Mouse (Mus musculus): ENCODE measurements around the gene Hsf4.
A peak's percentile ranks its signal among the peaks of the same experiment; 100 is the strongest.

Hsf4 gene

GRCm38 (mm10) chr8:105258911-105259720 lies 10.5 kb upstream of the Hsf4 start:
- DNase-seq (ENCODE audit: low spot score in 2 of 2): no peak

- DNase-seq (ENCODE audit: low spot score in 2 of 2): peak; percentile 37 to 61
Observed at GRCm38 (mm10) chr8:105259721-105260320, 9.8 kb upstream of the Hsf4 start.

DNA sequence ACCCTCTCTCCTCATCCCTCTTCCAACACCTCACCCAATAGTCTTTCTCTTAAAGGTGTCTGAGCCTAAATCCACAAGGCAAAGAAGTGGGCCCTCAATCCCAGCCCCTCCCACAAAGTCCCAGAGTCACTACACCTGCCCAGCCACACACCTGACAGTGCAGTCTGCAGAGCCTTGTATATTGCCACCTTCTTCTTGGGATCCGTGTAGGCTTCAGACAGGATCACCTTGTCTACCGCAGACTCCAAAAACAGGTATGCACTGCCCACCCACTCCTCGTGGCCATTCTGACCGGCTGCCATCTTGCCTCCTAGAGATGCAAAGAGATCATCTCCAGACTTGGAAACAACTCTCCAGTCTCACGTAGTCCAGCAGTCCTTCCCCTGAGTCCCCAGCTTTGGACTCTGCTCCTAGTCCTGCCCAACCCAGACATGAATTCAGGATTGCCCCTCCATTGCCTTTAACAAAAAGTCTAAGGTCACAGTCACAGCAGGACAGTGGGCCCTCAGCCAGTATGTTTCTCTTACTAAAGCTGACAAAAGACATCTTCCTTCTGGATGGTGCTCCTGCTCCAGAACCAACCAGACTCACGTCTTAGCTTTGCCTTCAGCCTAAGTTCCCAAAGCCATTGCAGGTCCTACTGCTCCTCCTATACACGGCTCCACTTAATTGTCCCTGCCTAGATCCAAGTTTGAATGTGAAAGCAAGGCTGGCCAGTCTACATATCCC lies 9.1 kb upstream of the Hsf4 start:
- DNase-seq (ENCODE audit: low spot score in 2 of 2): no peak

GRCm38 (mm10) chr8:105261326-105261980 lies 8.1 kb upstream of the Hsf4 start:
- DNase-seq (ENCODE audit: low spot score in 2 of 2): no peak

- DNase-seq (ENCODE audit: low spot score in 2 of 2): no peak
Observed at GRCm38 (mm10) chr8:105263244-105263912, 6.2 kb upstream of the Hsf4 start.

DNA sequence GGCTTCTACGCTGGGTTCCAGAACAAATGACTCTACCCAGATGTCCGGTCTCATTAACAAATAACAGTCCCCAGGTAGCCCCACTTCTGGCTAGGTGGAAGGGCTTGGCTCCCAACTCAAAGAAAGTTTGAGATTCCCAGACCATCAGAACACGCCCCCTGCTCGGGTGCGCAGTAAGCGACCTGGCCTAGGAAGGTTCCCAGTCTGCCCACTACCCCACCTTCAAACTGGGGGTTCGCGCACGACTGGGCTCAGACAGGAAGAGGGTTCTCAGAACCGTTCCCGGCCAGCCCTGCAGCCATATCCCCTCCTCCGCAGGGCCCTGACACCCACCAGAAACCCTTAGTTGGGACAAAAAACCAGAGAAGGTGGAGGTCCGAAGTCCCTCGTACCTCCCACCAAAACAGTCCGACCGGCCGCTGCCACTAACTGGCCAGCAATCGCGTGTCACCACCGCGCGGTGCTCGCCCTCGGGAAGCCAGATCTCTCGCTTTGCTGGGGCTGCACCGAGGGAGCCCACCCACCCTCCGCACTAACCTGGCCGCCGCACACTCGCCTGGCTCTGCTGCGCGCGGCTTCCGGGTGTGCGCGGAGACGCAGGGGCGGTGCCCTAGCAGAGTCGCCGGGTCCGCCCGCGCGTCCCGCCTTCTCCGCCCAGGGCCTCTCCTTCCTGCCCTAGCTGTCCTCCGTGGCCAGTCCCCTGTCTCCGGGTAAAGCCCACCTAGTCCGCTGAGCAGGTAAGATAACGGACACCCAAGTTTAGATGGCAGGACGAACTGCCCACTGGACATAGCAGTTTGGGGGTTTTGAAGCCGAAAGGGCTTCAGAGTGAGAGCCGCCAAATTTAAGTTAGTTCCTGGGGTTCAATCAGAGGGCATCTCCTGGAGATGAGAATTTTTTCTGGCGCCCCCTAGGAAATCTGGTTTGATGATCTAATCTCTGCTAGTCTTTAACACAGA lies 5.3 kb upstream of the Hsf4 start, which contains the start of the genes Tradd and Fbxl8:
TSS of gene Tradd (minus strand) at position 586 of the 959 bp plus-strand sequence.
TSS of gene Fbxl8 (plus strand) at position 625 of the 959 bp plus-strand sequence.
- peak; percentile 62 to 74 for DNase-seq (ENCODE audit: low spot score in 2 of 2)

DNA sequence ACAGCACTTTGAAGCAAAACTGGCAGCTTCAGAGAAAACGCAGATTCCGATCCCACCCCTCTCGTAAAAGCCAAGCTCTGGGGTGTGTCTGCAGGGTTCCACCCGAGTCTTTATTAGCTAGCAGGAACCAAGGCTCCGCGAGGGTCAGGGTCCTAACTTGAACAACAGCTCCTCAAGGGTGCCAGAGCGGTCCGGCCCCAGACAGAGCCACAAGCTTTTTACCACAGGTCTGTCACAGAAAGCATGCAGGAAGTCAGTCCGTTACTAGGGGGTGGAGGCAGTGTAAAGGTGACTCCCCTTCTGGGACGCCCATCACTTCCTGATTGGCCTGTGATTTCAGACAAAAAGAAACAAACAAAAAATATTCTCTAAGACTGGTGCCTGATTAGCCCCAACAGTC lies 4.5 kb upstream of the Hsf4 start:
- peak in 1 of 2 experiments; percentile 33 for DNase-seq (ENCODE audit: low spot score in 2 of 2)

DNA sequence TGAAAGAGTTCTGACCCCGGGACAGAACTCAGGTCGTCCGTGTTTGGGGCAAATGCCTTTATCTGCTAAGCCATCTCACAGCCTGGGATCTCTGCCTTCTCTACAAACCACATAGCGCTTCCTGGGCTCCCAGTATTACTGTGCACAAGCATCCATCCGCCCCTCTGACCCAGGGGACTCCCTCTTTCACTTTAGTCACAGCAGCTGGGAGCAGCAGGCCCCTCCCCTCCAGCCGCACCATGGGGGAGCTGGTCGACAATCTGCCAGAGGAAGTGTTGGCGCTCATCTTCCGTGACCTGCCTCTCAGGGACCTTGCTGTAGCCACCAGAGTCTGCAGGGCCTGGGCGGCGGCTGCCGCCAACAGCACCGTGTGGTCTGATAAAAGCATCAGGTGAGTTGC lies 2.8 kb upstream of the Hsf4 start:
- no peak for DNase-seq (ENCODE audit: low spot score in 2 of 2)

DNA sequence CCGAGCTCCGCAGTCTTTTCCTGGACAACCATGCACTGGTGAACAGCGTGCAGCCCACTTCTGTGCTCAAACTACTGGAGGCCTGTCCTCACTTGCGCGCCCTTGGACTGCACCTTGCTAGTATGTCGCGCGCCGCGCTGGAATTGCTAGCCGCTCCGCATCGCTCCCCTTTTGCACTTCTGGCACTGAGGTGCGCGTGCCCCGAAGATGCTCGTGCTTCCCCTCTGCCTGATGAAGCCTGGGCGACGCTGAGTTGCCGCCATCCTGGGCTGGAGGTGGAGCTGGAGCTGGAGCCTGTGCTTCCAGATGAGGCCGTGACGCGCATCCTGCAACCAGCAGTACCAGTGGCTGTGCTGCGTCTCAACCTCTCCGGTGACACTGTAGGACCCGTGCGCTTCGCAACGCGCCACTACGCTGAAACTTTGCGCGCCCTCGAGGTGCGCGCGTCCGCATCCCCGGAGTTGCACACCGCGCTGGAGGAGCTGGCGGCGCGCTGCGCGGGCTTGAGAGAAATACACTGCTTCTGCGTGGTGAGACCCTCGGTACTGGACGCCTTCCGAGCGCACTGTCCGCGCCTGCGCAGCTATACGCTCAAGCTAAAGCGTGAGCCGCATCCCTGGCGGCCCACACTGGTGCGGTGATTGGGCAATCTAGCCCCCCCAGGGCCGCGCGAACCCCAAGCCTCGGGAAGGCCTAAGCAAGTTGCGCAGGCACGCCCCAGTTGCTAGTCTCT lies 1.1 kb upstream of the Hsf4 start:
- DNase-seq (ENCODE audit: low spot score in 2 of 2): no peak

GRCm38 (mm10) chr8:105269075-105269458 lies 534 bp upstream of the Hsf4 start:
- DNase-seq (ENCODE audit: low spot score in 2 of 2): no peak

- DNase-seq (ENCODE audit: low spot score in 2 of 2): no peak
Observed at GRCm38 (mm10) chr8:105270101-105270915, 707 bp downstream of the Hsf4 start.

DNA sequence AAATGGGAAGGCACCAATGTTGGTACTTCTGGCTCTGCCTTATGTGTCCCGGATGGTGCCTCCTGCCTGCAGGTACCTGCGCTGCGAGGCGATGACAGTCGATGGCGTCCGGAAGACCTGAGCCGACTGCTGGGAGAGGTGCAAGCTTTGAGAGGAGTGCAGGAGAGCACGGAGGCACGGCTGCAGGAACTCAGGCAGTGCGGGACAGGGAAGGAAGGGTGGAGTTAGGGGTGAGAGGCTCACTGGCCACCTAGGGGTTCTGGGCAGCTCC lies 1.2 kb downstream of the Hsf4 start:
- DNase-seq (ENCODE audit: low spot score in 2 of 2): no peak

DNA sequence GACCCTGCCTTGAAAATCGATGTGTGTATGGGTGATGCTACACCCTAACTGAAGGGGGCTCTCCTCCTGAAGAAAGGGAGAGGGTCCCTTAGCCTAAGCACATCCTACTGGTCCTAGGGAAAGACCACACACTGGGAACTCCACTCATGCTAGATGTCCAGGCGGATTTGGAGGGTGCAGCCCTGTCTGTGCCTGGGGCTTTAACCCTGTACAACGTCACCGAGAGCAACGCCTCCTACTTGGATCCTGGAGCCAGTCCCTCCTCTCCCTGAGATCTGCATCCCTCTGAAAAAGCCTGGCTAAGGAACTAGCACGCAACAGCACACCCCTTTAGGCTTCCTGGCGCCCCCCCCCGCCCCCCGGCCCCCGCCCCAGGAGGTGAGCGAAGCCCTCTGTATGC lies 5.8 kb downstream of the Hsf4 start:
- no peak for DNase-seq (ENCODE audit: low spot score in 2 of 2)

GRCm38 (mm10) chr8:105275840-105276239 lies 6.2 kb downstream of the Hsf4 start, which contains the start of gene Nol3:
TSS of gene Nol3 (plus strand) at chr8:105276140.
- no peak for DNase-seq (ENCODE audit: low spot score in 2 of 2)

GRCm38 (mm10) chr8:105276292-105277120 lies 6.9 kb downstream of the Hsf4 start:
- peak in 1 of 2 experiments; percentile 34 for DNase-seq (ENCODE audit: low spot score in 2 of 2)

DNA sequence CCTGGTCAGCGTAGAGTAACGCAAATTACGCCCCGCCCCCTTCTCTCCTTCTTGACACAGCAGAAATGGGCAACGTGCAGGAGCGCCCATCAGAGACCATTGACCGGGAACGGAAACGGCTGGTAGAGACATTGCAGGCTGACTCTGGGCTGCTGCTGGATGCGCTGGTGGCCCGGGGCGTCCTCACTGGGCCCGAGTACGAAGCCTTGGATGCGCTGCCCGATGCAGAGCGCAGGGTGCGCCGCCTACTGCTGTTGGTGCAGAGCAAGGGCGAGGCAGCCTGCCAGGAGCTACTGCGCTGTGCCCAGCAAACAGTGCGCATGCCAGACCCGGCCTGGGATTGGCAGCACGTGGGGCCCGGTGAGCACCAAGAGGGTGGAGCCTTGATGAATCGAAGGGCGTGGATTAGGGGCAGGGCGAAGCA lies 9.3 kb downstream of the Hsf4 start:
- DNase-seq (ENCODE audit: low spot score in 2 of 2): peak in 1 of 2 experiments; percentile 77

DNA sequence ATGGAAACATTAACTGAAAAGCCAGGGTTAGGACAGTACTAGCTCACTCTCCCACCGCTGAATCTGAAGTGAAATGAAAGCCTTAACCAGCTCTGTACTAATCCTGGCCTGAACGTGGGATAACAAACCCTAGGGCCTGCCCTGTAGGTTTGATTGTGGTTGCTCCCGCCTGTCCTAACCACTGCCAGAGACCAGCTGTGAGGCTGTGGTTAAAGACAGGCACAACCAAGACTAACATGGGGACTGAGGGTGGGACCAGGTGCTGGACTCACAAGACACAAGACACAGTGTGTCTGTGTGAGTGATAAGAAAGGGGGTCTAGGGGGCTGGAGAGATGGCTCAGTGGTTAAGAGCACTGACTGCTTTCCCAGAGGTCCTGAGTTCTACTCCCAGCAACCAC lies 11.0 kb downstream of the Hsf4 start:
- DNase-seq (ENCODE audit: low spot score in 2 of 2): no peak

- DNase-seq (ENCODE audit: low spot score in 2 of 2): no peak
Observed at GRCm38 (mm10) chr8:105281821-105282220, 12.2 kb downstream of the Hsf4 start.

Measured in urinary bladder, adult 18-20 months (tissue).